ENCODE assay signal across 31 mouse cellular contexts in the genomic region with DNA sequence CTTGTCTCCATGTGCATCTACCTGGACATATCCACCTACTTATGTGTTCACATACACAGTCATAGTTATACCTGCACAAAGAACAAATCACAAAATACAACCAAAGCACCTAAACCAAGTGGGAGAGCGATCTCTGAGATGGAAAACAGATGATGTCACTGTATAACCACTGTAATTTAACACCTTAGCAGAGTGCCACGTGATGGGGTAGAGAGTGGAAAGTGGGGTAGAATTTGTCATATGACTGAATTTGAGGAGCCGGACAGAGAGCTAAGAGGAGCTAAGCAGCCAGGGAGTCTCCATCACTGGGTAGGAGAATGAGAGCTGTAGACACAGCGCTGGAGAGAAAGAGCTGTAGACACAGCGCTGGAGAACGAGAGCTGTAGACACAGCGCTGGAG.
"Had no signal": no experiment of that assay in that cellular context is flagged by ENCODE, and none has a peak within 500 bp of the region (broad histone marks: within the 10 kb centered on the region; RNA-seq: fewer than 3 reads in every experiment).

No protein-coding gene starts in this region.

- H3K4me1 ChIP-seq: limb, embryonic 10.5 days; limb, embryonic 12.5 days; limb, embryonic 13.5 days; limb, embryonic 15.5 days; liver, embryonic 12.5 days; liver, embryonic 13.5 days; liver, embryonic 15.5 days; lung, embryonic 15.5 days; megakaryocyte, embryonic 14.5 days; midbrain, embryonic 10.5 days; midbrain, embryonic 12.5 days; midbrain, embryonic 13.5 days; midbrain, embryonic 15.5 days; neural tube, embryonic 12.5 days had no signal

- H3K27ac ChIP-seq: limb, embryonic 10.5 days; limb, embryonic 12.5 days; limb, embryonic 13.5 days; limb, embryonic 15.5 days; liver, embryonic 12.5 days; liver, embryonic 13.5 days; liver, embryonic 14.5 days; liver, embryonic 15.5 days; lung, embryonic 15.5 days; macrophage; midbrain, embryonic 10.5 days; midbrain, embryonic 12.5 days; midbrain, embryonic 13.5 days; midbrain, embryonic 15.5 days; neural tube, embryonic 12.5 days had no signal

- ATAC-seq: liver, embryonic 12.5 days; liver, postnatal 0 days; lung, postnatal 0 days; midbrain, embryonic 13.5 days; midbrain, embryonic 15.5 days; midbrain, embryonic 16.5 days had no signal

- H3K9ac ChIP-seq: limb, embryonic 12.5 days; limb, embryonic 13.5 days; limb, embryonic 15.5 days; liver, embryonic 12.5 days; liver, embryonic 13.5 days; liver, embryonic 14.5 days; liver, embryonic 15.5 days; liver, postnatal 0 days; lung, embryonic 14.5 days; lung, embryonic 15.5 days; midbrain, embryonic 12.5 days; midbrain, embryonic 13.5 days; midbrain, embryonic 15.5 days; neural tube, embryonic 12.5 days had no signal

- H3K4me3 ChIP-seq: limb, embryonic 10.5 days; limb, embryonic 12.5 days; limb, embryonic 13.5 days; limb, embryonic 15.5 days; liver, embryonic 12.5 days; liver, embryonic 13.5 days; liver, embryonic 15.5 days; lung, embryonic 15.5 days; megakaryocyte, embryonic 14.5 days; midbrain, embryonic 10.5 days; midbrain, embryonic 12.5 days; midbrain, embryonic 13.5 days; midbrain, embryonic 15.5 days; neural tube, embryonic 12.5 days had no signal

- H3K27me3 ChIP-seq: limb, embryonic 12.5 days; limb, embryonic 13.5 days; limb, embryonic 15.5 days; liver, embryonic 12.5 days; liver, embryonic 13.5 days; liver, embryonic 15.5 days; lung, embryonic 15.5 days; megakaryocyte, embryonic 14.5 days; midbrain, embryonic 12.5 days; midbrain, embryonic 13.5 days; midbrain, embryonic 15.5 days; neural tube, embryonic 12.5 days had no signal

- H3K36me3 ChIP-seq: limb, embryonic 10.5 days; limb, embryonic 12.5 days; limb, embryonic 13.5 days; limb, embryonic 15.5 days; liver, embryonic 12.5 days; liver, embryonic 13.5 days; liver, embryonic 15.5 days; lung, embryonic 15.5 days; midbrain, embryonic 10.5 days; midbrain, embryonic 12.5 days; midbrain, embryonic 13.5 days; midbrain, embryonic 15.5 days; neural tube, embryonic 12.5 days had no signal

- H3K4me2 ChIP-seq: limb, embryonic 12.5 days; limb, embryonic 13.5 days; limb, embryonic 15.5 days; liver, embryonic 11.5 days; liver, embryonic 12.5 days; liver, embryonic 13.5 days; liver, embryonic 15.5 days; lung, embryonic 14.5 days; lung, embryonic 15.5 days; midbrain, embryonic 11.5 days; midbrain, embryonic 12.5 days; midbrain, embryonic 13.5 days; midbrain, embryonic 15.5 days; neural tube, embryonic 12.5 days had no signal

- H3K9me3 ChIP-seq: limb, embryonic 10.5 days; limb, embryonic 12.5 days; limb, embryonic 13.5 days; limb, embryonic 15.5 days; liver, embryonic 15.5 days; lung, embryonic 15.5 days; midbrain, embryonic 10.5 days; midbrain, embryonic 12.5 days; midbrain, embryonic 13.5 days; midbrain, embryonic 15.5 days; neural tube, embryonic 12.5 days had no signal

- DNase-seq: left cerebral cortex, postnatal 4 days; liver; liver, embryonic 13.5 days; liver, postnatal 0 days; lung, adult 18-20 months; lung, adult 2 months; lung, embryonic 14.5 days; lung, postnatal 10 days; lung, postnatal 14 days; lung, postnatal 36 days; lung, postnatal 4 days; midbrain, embryonic 14.5 days had no signal
